Mouse (Mus musculus) C2C12 (cell line): ENCODE results near the gene Itpr3. TPM values are rescaled to one million over a fixed set of nuclear protein-coding genes. Genes with fewer than 3 reads are reported as not detected.

Source experiments
- H3K27me3 ChIP-seq: one replicate; pipeline ENCODE4 v1.6.1; 2011; ENCODE audit not compliant: control insufficient read depth, insufficient read depth, insufficient read length
- H3K36me3 ChIP-seq: one replicate; pipeline ENCODE4 v1.6.1; 2011; ENCODE audit not compliant: control insufficient read depth, insufficient read depth
- H3K4me3 ChIP-seq: one replicate; pipeline ENCODE4 v1.5.1; 2011; ENCODE audit warnings: mild to moderate bottlenecking, control low read depth; ENCODE audit not compliant: poor library complexity, insufficient read depth, severe bottlenecking
- H3K79me2 ChIP-seq: one replicate; pipeline ENCODE4 v1.6.1; 2011; ENCODE audit not compliant: control insufficient read depth, insufficient read depth
- H3K79me3 ChIP-seq: one replicate; pipeline ENCODE4 v1.6.1; 2011; ENCODE audit warnings: low read depth, control low read depth
- H3ac ChIP-seq: one replicate; pipeline ENCODE3; 2011; ENCODE audit warnings: low read depth; ENCODE audit not compliant: control insufficient read depth, insufficient read length
- CEBPB ChIP-seq: IDR thresholded peaks from one replicate; pipeline ENCODE4 v1.6.1; 2011; ENCODE audit warnings: low read depth, mild to moderate bottlenecking, control low read depth, moderate library complexity
- CTCF ChIP-seq: IDR thresholded peaks from one replicate; pipeline ENCODE4 v1.5.1; 2011; ENCODE audit not compliant: control insufficient read depth, insufficient read depth, insufficient read length
- FOSL1 ChIP-seq: IDR thresholded peaks from one replicate; pipeline ENCODE4 v1.8.0; 2011; ENCODE audit warnings: mild to moderate bottlenecking, low read length; ENCODE audit not compliant: poor library complexity, insufficient read depth, severe bottlenecking
- MAX ChIP-seq: IDR thresholded peaks from one replicate; pipeline ENCODE4 v1.6.1; 2011; ENCODE audit warnings: mild to moderate bottlenecking, control low read depth
- MYOD1 ChIP-seq: IDR thresholded peaks from one replicate; pipeline ENCODE4 v1.6.1; 2011; ENCODE audit warnings: low read depth; ENCODE audit not compliant: control insufficient read depth, insufficient read length
- MYOG ChIP-seq: IDR thresholded peaks from one replicate; pipeline ENCODE4 v1.6.1; 2011; ENCODE audit not compliant: control insufficient read depth, insufficient read length; ENCODE audit errors: extremely low read depth
- USF1 ChIP-seq: IDR thresholded peaks from one replicate; pipeline ENCODE4 v1.6.1; 2011; ENCODE audit warnings: low read depth, mild to moderate bottlenecking, control low read depth, moderate library complexity
- polyA plus RNA-seq: library from polyadenylated mRNA; unstranded; fragments of >200 nt; fragmentation: generic; extraction: Trizol; gene quantifications from one replicate; pipeline ENCODE4 v1.2.1, GENCODE M21; 2012; ENCODE audit warnings: missing spikeins

The Itpr3 gene
- polyA plus RNA-seq, 1 experiment: 20.0 TPM

- Histone ChIP-seq H3K79me3 (no peaks in the 10 kb centered on the region), H3ac (no peak overlapping the region), H3K27me3 (no peaks in the 10 kb centered on the region), H3K4me3 (no peak overlapping the region), H3K79me2 (no peaks in the 10 kb centered on the region), H3K36me3 (no peaks in the 10 kb centered on the region)
- no peak for TF ChIP-seq USF1
- TF ChIP-seq MYOG: no peak
- TF ChIP-seq FOSL1: no peak
- no peak for TF ChIP-seq MYOD1
- no peak for TF ChIP-seq CTCF
- TF ChIP-seq CEBPB: no peak
- TF ChIP-seq MAX: no peak
Observed at GRCm38 (mm10) chr17:27159169-27159568, 102.1 kb downstream of the Itpr3 start.

- Histone ChIP-seq H3K27me3 (no peaks in the 10 kb centered on the region), H3K36me3 (no peaks in the 10 kb centered on the region), H3K4me3 (no peak overlapping the region), H3ac (no peak overlapping the region), H3K79me3 (no peaks in the 10 kb centered on the region), H3K79me2 (no peaks in the 10 kb centered on the region)
- TF ChIP-seq USF1 (no peak), MYOD1 (no peak), CTCF (no peak), MYOG (no peak), MAX (no peak)
Observed at GRCm38 (mm10) chr17:27160905-27161304, 103.8 kb downstream of the Itpr3 start.

- Histone ChIP-seq H3ac (no peak overlapping the region), H3K4me3 (no peak overlapping the region), H3K36me3 (no peaks in the 10 kb centered on the region), H3K79me3 (no peaks in the 10 kb centered on the region), H3K79me2 (no peaks in the 10 kb centered on the region), H3K27me3 (no peaks in the 10 kb centered on the region)
- TF ChIP-seq MYOG: no peak
- TF ChIP-seq CTCF: peak; percentile 50
Observed at GRCm38 (mm10) chr17:27165054-27165773, 108.1 kb downstream of the Itpr3 start.

- no peaks in the 10 kb centered on the region for H3K79me2 ChIP-seq
- TF ChIP-seq CEBPB (no peak), FOSL1 (no peak), CTCF (no peak), MYOD1 (no peak), USF1 (no peak), MYOG (no peak), MAX (no peak)
- no peaks in the 10 kb centered on the region for H3K36me3 ChIP-seq
- no peaks in the 10 kb centered on the region for H3K27me3 ChIP-seq
- no peaks in the 10 kb centered on the region for H3K79me3 ChIP-seq
- no peak overlapping the region for H3ac ChIP-seq
- H3K4me3 ChIP-seq: no peak overlapping the region
Observed at GRCm38 (mm10) chr17:27166901-27167300, 109.8 kb downstream of the Itpr3 start.

GRCm38 (mm10) chr17:27167545-27167944, 110.4 kb downstream of the Itpr3 start, which contains the start of gene Ip6k3:
Gene Ip6k3, minus strand, starts transcription at chr17:27167795.
- no peaks in the 10 kb centered on the region for H3K79me2 ChIP-seq
- TF ChIP-seq CTCF (no peak), MYOG (no peak), CEBPB (no peak), MAX (no peak), USF1 (no peak), MYOD1 (no peak), FOSL1 (no peak)
- no peaks in the 10 kb centered on the region for H3K79me3 ChIP-seq
- no peaks in the 10 kb centered on the region for H3K36me3 ChIP-seq
- H3K27me3 ChIP-seq: no peaks in the 10 kb centered on the region
- H3ac ChIP-seq: no peak within 1 kb of the TSS
- H3K4me3 ChIP-seq: no peak within 1 kb of the TSS

GRCm38 (mm10) chr17:27168569-27168968, 111.5 kb downstream of the Itpr3 start:
- Histone ChIP-seq H3K79me2 (no peaks in the 10 kb centered on the region), H3K4me3 (no peak overlapping the region), H3K79me3 (no peaks in the 10 kb centered on the region), H3K36me3 (no peaks in the 10 kb centered on the region), H3ac (no peak overlapping the region), H3K27me3 (no peaks in the 10 kb centered on the region)
- TF ChIP-seq CTCF (no peak), USF1 (no peak), FOSL1 (no peak), MYOG (no peak), MAX (no peak), MYOD1 (no peak), CEBPB (no peak)
